Mouse (Mus musculus): ENCODE data around the gene Entpd5. TPM values are rescaled to one million over a fixed set of nuclear protein-coding genes. Genes with fewer than 3 reads are reported as not detected.

The Entpd5 gene
- polyA plus RNA-seq, 1 experiment from 2014 or later: 12.0 TPM

- H3K4me1 ChIP-seq (replicated peaks; ENCODE audit: control insufficient read depth, insufficient read depth, low read length): no peaks in the 10 kb centered on the region
- no peak overlapping the region for H3K9ac ChIP-seq (ENCODE audit: low read depth, low read length)
- H3K9me3 ChIP-seq (ENCODE audit: control insufficient read depth, low read length): no peaks in the 10 kb centered on the region
- 93% methylated on average over 5 of the region's 5 CpGs for WGBS
- no peak for ATAC-seq (ENCODE audit: low FRiP score)
- no peak overlapping the region for H3K4me2 ChIP-seq (replicated peaks; ENCODE audit: low read depth, low read length)
- DNase-seq (ENCODE audit: low spot score): no peak
- H3K27me3 ChIP-seq (ENCODE audit: control insufficient read depth, insufficient read depth, low read length): no peaks in the 10 kb centered on the region
- H3K36me3 ChIP-seq (ENCODE audit: control insufficient read depth, insufficient read depth, low read length): no peaks in the 10 kb centered on the region
- H3K4me3 ChIP-seq (ENCODE audit: low read depth, low read length): no peak overlapping the region
- no peak overlapping the region for H3K27ac ChIP-seq (ENCODE audit: low read depth, low read length)
Observed at GRCm38 (mm10) chr12:84393847-84394246, 15.0 kb downstream of the Entpd5 start.

- Histone ChIP-seq H3K4me1 (replicated peaks; ENCODE audit: control insufficient read depth, insufficient read depth, low read length) (no peaks in the 10 kb centered on the region), H3K9ac (ENCODE audit: low read depth, low read length) (no peak overlapping the region), H3K9me3 (ENCODE audit: control insufficient read depth, low read length) (no peaks in the 10 kb centered on the region), H3K4me3 (ENCODE audit: low read depth, low read length) (no peak overlapping the region), H3K36me3 (ENCODE audit: control insufficient read depth, insufficient read depth, low read length) (no peaks in the 10 kb centered on the region), H3K27me3 (ENCODE audit: control insufficient read depth, insufficient read depth, low read length) (no peaks in the 10 kb centered on the region), H3K4me2 (replicated peaks; ENCODE audit: low read depth, low read length) (no peak overlapping the region), H3K27ac (ENCODE audit: low read depth, low read length) (no peak overlapping the region)
- ATAC-seq (ENCODE audit: low FRiP score): no peak
- no peak for DNase-seq (ENCODE audit: low spot score)
- 98% methylated on average over 4 of the region's 4 CpGs for WGBS
Observed at GRCm38 (mm10) chr12:84392681-84393080, 16.1 kb downstream of the Entpd5 start.

GRCm38 (mm10) chr12:84390336-84390735 is 18.5 kb downstream of the Entpd5 start:
- Histone ChIP-seq H3K36me3 (ENCODE audit: control insufficient read depth, insufficient read depth, low read length) (no peaks in the 10 kb centered on the region), H3K27me3 (ENCODE audit: control insufficient read depth, insufficient read depth, low read length) (no peaks in the 10 kb centered on the region), H3K9ac (ENCODE audit: low read depth, low read length) (no peak overlapping the region), H3K27ac (ENCODE audit: low read depth, low read length) (no peak overlapping the region), H3K4me2 (replicated peaks; ENCODE audit: low read depth, low read length) (no peak overlapping the region), H3K4me3 (ENCODE audit: low read depth, low read length) (no peak overlapping the region), H3K4me1 (replicated peaks; ENCODE audit: control insufficient read depth, insufficient read depth, low read length) (no peaks in the 10 kb centered on the region), H3K9me3 (ENCODE audit: control insufficient read depth, low read length) (no peaks in the 10 kb centered on the region)
- whole genome bisulfite sequencing: 85% methylated on average over 6 of the region's 6 CpGs
- ATAC-seq (ENCODE audit: low FRiP score): no peak
- no peak for DNase-seq (ENCODE audit: low spot score)

- Histone ChIP-seq H3K4me1 (replicated peaks; ENCODE audit: control insufficient read depth, insufficient read depth, low read length) (no peaks in the 10 kb centered on the region), H3K4me3 (ENCODE audit: low read depth, low read length) (no peak overlapping the region), H3K9ac (ENCODE audit: low read depth, low read length) (no peak overlapping the region), H3K4me2 (replicated peaks; ENCODE audit: low read depth, low read length) (no peak overlapping the region), H3K36me3 (ENCODE audit: control insufficient read depth, insufficient read depth, low read length) (no peaks in the 10 kb centered on the region), H3K27ac (ENCODE audit: low read depth, low read length) (no peak overlapping the region), H3K27me3 (ENCODE audit: control insufficient read depth, insufficient read depth, low read length) (no peaks in the 10 kb centered on the region), H3K9me3 (ENCODE audit: control insufficient read depth, low read length) (no peaks in the 10 kb centered on the region)
- DNase-seq (ENCODE audit: low spot score) (no peak), ATAC-seq (ENCODE audit: low FRiP score) (no peak)
- 75% methylated on average over 14 of the region's 14 CpGs for WGBS
Observed at GRCm38 (mm10) chr12:84388774-84389400, 19.9 kb downstream of the Entpd5 start.

GRCm38 (mm10) chr12:84388097-84388496 is 20.7 kb downstream of the Entpd5 start:
- WGBS: 87% methylated on average over 8 of the region's 8 CpGs
- no peaks in the 10 kb centered on the region for H3K36me3 ChIP-seq (ENCODE audit: control insufficient read depth, insufficient read depth, low read length)
- no peaks in the 10 kb centered on the region for H3K4me1 ChIP-seq (replicated peaks; ENCODE audit: control insufficient read depth, insufficient read depth, low read length)
- ATAC-seq (ENCODE audit: low FRiP score): no peak
- no peak for DNase-seq (ENCODE audit: low spot score)
- H3K27ac ChIP-seq (ENCODE audit: low read depth, low read length): no peak overlapping the region
- H3K4me3 ChIP-seq (ENCODE audit: low read depth, low read length): no peak overlapping the region
- H3K4me2 ChIP-seq (replicated peaks; ENCODE audit: low read depth, low read length): no peak overlapping the region
- H3K9me3 ChIP-seq (ENCODE audit: control insufficient read depth, low read length): no peaks in the 10 kb centered on the region
- no peak overlapping the region for H3K9ac ChIP-seq (ENCODE audit: low read depth, low read length)
- no peaks in the 10 kb centered on the region for H3K27me3 ChIP-seq (ENCODE audit: control insufficient read depth, insufficient read depth, low read length)

GRCm38 (mm10) chr12:84385408-84385807 is 23.4 kb downstream of the Entpd5 start:
- Histone ChIP-seq H3K9ac (ENCODE audit: low read depth, low read length) (no peak overlapping the region), H3K27me3 (ENCODE audit: control insufficient read depth, insufficient read depth, low read length) (no peaks in the 10 kb centered on the region), H3K4me1 (replicated peaks; ENCODE audit: control insufficient read depth, insufficient read depth, low read length) (no peaks in the 10 kb centered on the region), H3K27ac (ENCODE audit: low read depth, low read length) (no peak overlapping the region), H3K4me3 (ENCODE audit: low read depth, low read length) (no peak overlapping the region), H3K9me3 (ENCODE audit: control insufficient read depth, low read length) (no peaks in the 10 kb centered on the region), H3K4me2 (replicated peaks; ENCODE audit: low read depth, low read length) (no peak overlapping the region), H3K36me3 (ENCODE audit: control insufficient read depth, insufficient read depth, low read length) (no peaks in the 10 kb centered on the region)
- no peak for ATAC-seq (ENCODE audit: low FRiP score)
- WGBS: 86% methylated on average over 4 of the region's 4 CpGs
- DNase-seq (ENCODE audit: low spot score): no peak

- H3K27ac ChIP-seq (ENCODE audit: low read depth, low read length): no peak overlapping the region
- H3K9ac ChIP-seq (ENCODE audit: low read depth, low read length): no peak overlapping the region
- ATAC-seq (ENCODE audit: low FRiP score) (no peak), DNase-seq (ENCODE audit: low spot score) (no peak)
- H3K9me3 ChIP-seq (ENCODE audit: control insufficient read depth, low read length): no peaks in the 10 kb centered on the region
- H3K4me1 ChIP-seq (replicated peaks; ENCODE audit: control insufficient read depth, insufficient read depth, low read length): no peaks in the 10 kb centered on the region
- H3K4me2 ChIP-seq (replicated peaks; ENCODE audit: low read depth, low read length): no peak overlapping the region
- WGBS: 90% methylated on average over 5 of the region's 5 CpGs
- H3K36me3 ChIP-seq (ENCODE audit: control insufficient read depth, insufficient read depth, low read length): no peaks in the 10 kb centered on the region
- H3K4me3 ChIP-seq (ENCODE audit: low read depth, low read length): no peak overlapping the region
- H3K27me3 ChIP-seq (ENCODE audit: control insufficient read depth, insufficient read depth, low read length): no peaks in the 10 kb centered on the region
Observed at GRCm38 (mm10) chr12:84384644-84385081, 24.2 kb downstream of the Entpd5 start.

- Histone ChIP-seq H3K27me3 (ENCODE audit: control insufficient read depth, insufficient read depth, low read length) (no peaks in the 10 kb centered on the region), H3K27ac (ENCODE audit: low read depth, low read length) (no peak overlapping the region), H3K9ac (ENCODE audit: low read depth, low read length) (no peak overlapping the region), H3K4me3 (ENCODE audit: low read depth, low read length) (no peak overlapping the region), H3K4me2 (replicated peaks; ENCODE audit: low read depth, low read length) (no peak overlapping the region), H3K9me3 (ENCODE audit: control insufficient read depth, low read length) (no peaks in the 10 kb centered on the region), H3K36me3 (ENCODE audit: control insufficient read depth, insufficient read depth, low read length) (no peaks in the 10 kb centered on the region), H3K4me1 (replicated peaks; ENCODE audit: control insufficient read depth, insufficient read depth, low read length) (no peaks in the 10 kb centered on the region)
- ATAC-seq (ENCODE audit: low FRiP score) (no peak), DNase-seq (ENCODE audit: low spot score) (no peak)
- whole genome bisulfite sequencing: 82% methylated on average over 4 of the region's 4 CpGs
Observed at GRCm38 (mm10) chr12:84382369-84382768, 26.5 kb downstream of the Entpd5 start.

- ATAC-seq (ENCODE audit: low FRiP score): no peak
- no peak overlapping the region for H3K27ac ChIP-seq (ENCODE audit: low read depth, low read length)
- peaks cover 5% of the 10 kb centered on the region; the same call in 1 of the 2 replicates for H3K36me3 ChIP-seq (ENCODE audit: control insufficient read depth, insufficient read depth, low read length)
- H3K9me3 ChIP-seq (ENCODE audit: control insufficient read depth, low read length): no peaks in the 10 kb centered on the region
- WGBS: 92% methylated on average over 6 of the region's 6 CpGs
- H3K9ac ChIP-seq (ENCODE audit: low read depth, low read length): no peak overlapping the region
- no peak for DNase-seq (ENCODE audit: low spot score)
- H3K4me1 ChIP-seq (replicated peaks; ENCODE audit: control insufficient read depth, insufficient read depth, low read length): no peaks in the 10 kb centered on the region
- H3K4me2 ChIP-seq (replicated peaks; ENCODE audit: low read depth, low read length): no peak overlapping the region
- no peak overlapping the region for H3K4me3 ChIP-seq (ENCODE audit: low read depth, low read length)
- no peaks in the 10 kb centered on the region for H3K27me3 ChIP-seq (ENCODE audit: control insufficient read depth, insufficient read depth, low read length)
Observed at GRCm38 (mm10) chr12:84373831-84374481, 34.9 kb downstream of the Entpd5 start.
